Mouse (Mus musculus) kidney, postnatal 10 days (tissue): ENCODE measurements around the gene Rps6ka4.

ENCODE experiments used
- DNase-seq: peaks from one replicate; pipeline ENCODE4 v3.0.0; 2021; ENCODE audit warnings: mixed read lengths

Rps6ka4 gene

GRCm38 (mm10) chr19:6840475-6841291 is at the start of gene Rps6ka4:
Gene Rps6ka4, minus strand, starts transcription at chr19:6840636.
- DNase-seq = peak; percentile 87

DNA sequence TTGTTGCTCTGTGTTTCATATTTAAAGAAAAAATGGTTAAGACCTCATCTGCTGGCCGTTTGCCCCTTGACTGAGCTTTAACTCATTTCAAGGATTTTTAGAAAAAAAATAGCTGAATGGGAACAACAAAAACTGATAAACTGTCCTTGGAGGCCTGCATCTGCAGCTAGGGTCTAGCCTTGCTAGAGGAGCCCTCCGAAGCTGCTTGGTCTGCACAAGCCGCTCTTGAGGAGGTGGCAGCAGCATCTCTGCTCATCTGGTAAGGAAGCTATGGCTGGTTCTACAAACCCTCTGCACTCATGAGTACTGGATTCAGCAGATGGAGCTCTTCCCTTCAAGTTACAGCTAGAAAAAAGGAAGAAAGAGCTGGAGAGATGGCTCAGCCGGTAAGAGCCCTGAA is 37.5 kb upstream of the Rps6ka4 start:
- no peak for DNase-seq

DNA sequence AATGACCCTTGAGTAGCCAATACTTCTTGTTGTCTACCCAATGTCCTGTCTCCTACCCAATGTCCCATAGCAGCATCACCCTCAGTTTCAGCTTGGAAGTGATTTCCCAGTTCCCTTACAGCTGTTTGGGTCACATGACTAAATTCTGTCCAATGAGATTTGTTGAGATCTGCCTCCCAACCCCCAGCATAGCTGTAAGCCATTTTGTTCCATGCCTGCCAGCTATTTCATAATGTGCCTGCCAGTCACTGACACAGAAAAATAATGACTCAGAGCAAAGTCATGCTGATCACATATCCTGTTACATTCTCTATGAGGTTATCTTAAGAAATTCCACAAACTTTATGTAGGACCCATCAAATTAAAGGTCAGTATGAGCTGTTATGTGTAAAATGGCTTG is 36.4 kb upstream of the Rps6ka4 start:
- no peak for DNase-seq

GRCm38 (mm10) chr19:6875834-6876233 is 35.4 kb upstream of the Rps6ka4 start:
- no peak for DNase-seq

GRCm38 (mm10) chr19:6874257-6874656 is 33.8 kb upstream of the Rps6ka4 start:
- no peak for DNase-seq

DNA sequence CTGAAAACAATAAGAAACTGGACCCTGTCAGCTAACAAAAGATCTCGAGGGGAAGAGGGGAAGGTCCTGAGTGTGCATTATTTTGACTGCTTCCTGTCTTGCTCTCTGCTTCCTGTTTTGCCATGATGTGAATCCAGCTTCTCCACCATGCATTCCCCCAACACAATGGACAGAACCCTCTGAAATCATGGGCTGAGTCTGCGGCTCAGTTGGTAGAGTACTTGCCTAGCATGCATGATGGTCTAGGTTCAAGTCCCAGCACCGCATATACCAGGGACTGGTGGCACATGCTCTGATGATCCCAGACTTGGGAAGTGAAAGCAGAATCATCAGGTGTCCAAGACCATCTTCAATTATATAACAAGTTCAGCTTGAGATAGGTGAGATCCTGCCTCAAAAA is 32.3 kb upstream of the Rps6ka4 start:
- no peak for DNase-seq

DNA sequence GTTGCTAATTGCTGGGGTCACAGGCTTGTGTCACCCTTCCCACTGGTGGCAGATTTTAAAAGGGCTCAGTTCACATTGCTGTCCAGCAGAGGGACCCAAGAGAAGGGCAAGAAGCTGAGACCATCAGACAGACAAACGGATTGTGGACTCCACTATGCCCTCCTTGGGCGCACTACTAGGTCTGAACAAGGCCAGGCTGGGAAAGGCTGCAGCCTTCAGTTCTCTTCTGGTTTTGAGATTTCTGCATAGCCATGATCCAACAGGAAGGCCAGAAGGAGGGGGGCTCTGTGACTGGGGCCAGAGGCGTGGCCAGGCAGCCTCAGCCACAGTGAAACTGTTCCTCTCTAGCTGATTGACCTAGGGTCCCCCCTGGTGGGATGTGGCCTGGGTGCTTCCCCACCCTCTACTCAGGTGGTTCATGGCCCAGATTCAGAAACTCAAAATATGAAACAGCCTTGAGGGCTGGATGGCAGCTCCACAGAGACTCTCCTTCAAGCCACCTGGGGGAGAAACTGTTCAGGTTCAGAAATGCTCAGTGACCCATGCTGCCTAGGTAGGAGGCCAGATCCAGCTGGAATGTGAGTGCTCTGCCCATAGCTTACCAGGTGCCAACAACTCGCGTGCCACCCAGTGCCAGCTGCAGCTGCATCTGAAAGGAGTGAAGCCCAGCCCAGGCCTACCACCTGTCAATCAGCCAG is 31.3 kb upstream of the Rps6ka4 start:
- DNase-seq = peak; percentile 81

DNA sequence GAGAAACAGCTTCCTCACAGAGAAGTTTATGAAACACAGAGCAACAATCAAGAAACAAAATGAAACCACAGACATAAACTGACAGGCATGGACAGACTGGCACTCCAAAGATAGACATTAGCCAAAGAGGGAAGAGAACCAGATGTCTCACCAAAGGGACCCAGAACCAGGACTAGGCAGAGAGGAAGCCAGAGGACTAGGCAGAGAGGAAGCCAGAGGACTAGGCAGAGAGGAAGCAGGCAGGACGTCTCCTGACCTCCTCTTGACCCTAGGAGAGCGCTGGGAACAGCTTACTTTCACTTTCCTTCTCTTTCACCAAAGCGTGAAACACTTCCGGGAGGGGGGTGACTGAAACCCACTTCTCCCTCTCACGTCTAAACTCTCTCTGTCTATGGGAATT is 28.9 kb upstream of the Rps6ka4 start:
- peak; percentile 75 for DNase-seq

DNA sequence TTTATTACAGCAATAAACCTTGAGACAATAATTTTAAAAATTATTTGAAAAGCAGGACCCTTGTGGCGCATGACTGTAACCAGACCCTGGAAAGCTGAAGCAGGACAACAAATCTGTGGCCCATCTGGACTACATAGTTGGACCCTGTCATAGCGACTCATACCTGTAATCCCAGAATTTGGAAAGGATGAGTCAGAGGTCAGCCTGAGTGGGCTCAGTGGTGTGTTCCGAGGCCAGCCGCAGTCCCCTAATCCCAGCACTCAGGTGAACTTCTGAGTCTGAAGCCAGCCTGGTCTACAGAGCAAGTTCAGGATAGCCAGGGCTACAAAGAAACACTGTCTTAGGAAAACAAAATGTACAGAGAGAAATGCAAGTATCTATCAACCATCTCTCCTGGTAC is 21.0 kb upstream of the Rps6ka4 start:
- no peak for DNase-seq

DNA sequence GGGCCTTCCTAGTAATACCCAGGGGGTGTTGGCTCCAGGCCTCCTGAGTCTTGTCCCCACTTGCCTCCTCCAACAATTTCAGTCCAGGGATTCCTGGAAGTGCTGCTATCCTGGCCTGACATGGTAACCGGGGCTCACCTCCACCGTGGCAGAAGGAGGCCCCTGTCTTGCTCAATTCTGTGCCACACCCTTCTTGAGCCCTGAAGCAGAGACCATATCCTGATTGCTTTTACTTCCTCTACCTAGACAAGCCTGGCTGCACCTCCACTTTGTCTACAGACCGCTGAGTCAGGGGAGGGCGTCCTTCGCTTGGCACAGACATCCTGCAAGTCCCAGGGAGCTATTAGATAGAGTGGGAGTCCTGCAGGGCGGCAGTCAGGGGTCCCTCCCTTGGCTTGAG is 20.3 kb upstream of the Rps6ka4 start:
- DNase-seq = no peak

GRCm38 (mm10) chr19:6859971-6860370 is 19.5 kb upstream of the Rps6ka4 start:
- no peak for DNase-seq

DNA sequence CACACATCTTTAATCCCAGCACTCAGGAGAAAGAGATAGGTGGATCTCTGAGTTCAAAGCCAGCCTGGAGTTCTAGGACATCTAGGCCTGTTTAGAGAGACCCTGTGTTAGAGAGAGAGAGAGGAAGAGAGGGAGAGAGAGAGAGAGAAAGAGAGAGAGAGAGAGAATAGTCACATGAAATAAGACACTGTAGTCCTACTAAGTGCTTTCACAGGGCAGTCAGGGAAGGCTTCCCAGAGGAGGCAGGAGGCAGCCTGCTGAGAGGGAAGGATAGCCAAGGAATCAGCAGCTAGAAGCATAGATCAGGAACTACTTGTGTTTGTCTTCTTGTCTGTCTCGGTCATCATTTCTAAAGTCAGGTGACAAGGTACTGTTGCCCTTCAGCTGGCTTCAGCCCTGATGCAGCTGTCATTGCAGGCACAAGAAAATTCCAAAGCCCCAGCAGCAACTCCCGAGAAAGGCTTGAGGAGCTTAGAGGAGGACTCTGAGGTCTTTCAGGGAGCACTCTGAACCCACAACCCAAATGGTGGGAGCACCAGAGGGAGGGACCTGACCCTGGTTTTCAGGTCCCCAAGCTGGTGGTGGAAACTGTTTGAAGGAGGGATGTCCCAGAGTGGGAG is 18.7 kb upstream of the Rps6ka4 start:
- DNase-seq = no peak

DNA sequence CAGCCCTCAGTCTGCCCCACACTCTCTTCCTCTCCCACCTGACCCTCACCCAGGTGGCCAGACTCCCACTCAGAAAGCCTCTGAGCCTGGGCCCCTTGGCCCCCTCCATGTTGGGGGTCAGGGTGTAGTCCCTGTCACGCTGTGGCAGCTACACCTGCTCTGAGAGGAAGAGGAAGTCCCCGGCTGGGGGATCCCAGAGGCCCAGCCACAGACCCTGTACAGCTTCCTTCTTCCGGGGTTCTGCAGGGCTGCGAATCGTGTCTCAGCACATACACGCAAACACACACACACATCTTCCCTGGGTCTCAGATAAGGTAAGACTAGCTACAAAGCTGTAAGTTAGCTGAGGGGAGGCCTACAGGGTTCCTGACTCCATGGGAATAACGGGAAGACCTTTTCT is 17.6 kb upstream of the Rps6ka4 start, which contains the start of gene Ccdc88b:
Ccdc88b (minus strand) TSS at position 181 of the 400 bp plus-strand sequence.
- DNase-seq = no peak

- DNase-seq = no peak
These were observed 17.1 kb upstream of the Rps6ka4 start for GRCm38 (mm10) chr19:6857391-6858005.

DNA sequence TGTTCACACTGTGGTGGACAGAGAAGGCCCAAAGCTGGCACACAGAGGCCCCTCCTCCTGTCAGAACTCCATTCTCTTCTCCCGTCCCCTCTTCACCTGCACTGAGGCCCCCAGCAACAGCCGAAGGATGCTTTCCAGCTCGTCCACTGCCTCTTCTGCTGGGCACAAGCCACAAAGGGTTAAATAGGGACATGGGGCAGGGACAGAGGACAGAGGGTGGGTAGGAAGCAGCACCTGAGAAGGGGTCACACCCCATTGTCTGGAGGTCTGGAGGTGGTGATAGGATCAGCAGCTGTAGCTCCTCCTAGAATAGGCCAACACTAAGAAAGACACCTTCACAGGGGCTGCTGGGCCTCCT is 16.5 kb upstream of the Rps6ka4 start:
- DNase-seq = no peak

GRCm38 (mm10) chr19:6856281-6857002 is 16.0 kb upstream of the Rps6ka4 start:
- DNase-seq = peak; percentile 79

DNA sequence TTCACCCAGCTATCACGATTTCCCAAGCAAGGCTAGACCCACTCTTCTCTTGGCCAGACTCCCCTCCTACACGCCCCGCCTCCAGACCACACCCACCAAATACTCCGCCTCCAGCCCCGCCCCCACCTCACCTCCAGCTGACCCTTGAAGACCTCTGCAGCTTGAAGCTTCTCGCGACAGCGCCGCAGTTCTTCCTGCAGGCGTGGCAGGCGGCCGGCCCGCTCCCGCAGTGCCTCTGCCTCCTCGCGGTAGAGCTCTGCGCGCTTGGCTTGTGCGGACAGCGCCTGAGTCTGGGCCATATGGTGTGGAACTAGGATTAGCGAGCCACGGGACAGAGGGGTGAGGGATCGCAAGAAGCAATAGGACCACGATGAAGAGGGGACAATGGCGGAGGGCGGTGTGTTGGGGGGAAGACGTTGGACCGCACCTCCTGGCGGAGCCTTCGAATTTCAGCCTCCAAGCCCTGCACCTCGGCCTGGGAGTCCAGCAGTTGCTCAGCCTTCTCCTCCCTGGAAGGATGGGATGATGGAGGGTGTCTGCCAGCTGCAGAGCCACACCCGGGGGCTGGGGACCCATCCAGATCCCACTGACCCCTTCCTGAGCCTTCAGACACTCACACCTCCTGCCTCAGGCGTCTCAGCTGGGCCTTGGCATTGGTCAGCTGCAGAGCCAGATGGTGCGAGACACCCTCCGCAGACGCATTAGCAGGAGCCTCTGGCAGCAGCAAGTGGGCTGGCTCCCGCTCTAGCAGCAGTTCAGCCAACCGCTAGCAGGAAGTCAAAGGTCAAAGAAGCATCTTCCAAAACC is 15.0 kb upstream of the Rps6ka4 start:
- DNase-seq = peak; percentile 64

GRCm38 (mm10) chr19:6854658-6855057 is 14.2 kb upstream of the Rps6ka4 start:
- no peak for DNase-seq

DNA sequence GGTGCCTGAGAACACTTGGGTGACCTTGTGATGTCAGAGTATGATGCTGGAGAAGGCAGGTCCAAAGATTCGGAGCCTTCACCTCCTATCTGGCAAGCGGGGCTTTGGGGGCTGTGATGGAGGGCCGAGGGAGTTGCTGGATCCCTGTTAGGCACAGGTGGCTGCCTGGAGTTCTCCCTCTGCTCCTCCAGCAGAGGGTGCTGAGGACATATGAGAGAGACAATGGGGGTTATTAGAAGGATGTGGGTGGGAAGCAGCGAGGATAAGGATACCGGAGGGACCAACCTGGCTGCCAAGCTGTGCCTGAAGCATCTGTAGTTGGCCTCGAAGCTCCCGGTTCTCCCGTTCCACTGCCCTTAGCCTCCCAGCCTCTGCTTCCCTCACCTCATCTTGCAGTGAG is 13.5 kb upstream of the Rps6ka4 start:
- DNase-seq = no peak

GRCm38 (mm10) chr19:6852393-6853305 is 12.2 kb upstream of the Rps6ka4 start:
- DNase-seq = no peak

- no peak for DNase-seq
These were observed 11.1 kb upstream of the Rps6ka4 start for GRCm38 (mm10) chr19:6851497-6851896.
